Mouse (Mus musculus): ENCODE measurements at regions not wholly inside any gene's neighbourhood (a gene's known extent, or its start where the extent isn't known, plus 50 kb on each side); places are given as distances from the start of the nearest gene placed in this dataset.
A peak's percentile ranks its signal among the peaks of the same experiment; 100 is the strongest.

DNA sequence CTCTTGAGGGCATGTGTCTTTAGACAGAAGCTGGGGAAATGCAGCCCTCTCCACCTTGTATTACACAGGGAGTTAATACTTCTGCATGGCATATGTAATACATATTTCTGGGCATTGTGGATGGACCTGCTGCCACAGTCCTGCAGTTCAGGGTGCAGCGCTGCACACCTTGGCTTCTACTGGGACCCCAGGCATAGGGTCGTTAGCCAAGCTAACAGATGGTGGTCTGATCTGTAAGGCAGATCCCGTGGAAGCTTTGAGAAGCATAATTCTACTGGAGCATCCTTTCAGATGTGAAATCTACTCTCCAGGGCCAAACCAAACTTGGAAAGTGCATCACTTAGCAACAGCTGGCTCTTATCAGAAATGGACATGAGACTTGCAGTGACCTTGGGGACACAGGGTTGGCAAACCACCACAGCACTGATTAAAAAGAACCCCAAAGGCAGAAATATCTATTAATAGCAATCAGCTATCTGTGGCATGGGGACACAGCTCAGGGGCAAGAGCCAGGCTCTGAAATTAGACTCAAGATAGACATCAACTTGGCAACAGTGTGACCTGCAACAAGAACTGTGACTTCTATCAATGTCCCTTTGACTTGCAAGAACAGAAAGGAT, 155.0 kb downstream of the Drd1 start:
- DNase-seq = no peak

DNA sequence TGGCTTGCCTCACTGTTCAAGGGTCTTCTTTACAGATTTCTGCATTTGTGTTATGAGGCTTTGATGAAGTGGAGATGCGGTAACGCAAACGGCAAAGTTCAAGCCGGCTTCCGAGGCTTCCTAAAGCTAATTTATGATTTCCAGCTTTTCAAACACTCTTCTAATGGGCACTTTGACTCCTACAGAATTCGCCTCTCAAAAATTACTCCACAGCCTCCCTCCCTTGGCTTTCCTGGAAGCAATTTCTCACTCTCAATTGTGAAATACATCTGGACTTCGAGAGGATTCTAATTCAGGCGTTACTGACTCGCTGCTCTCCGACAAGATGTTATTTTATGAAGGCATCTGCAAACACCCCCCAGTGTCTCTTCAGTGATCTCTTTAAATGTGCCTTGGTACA, 157.2 kb downstream of the Drd1 start:
- DNase-seq = no peak

DNA sequence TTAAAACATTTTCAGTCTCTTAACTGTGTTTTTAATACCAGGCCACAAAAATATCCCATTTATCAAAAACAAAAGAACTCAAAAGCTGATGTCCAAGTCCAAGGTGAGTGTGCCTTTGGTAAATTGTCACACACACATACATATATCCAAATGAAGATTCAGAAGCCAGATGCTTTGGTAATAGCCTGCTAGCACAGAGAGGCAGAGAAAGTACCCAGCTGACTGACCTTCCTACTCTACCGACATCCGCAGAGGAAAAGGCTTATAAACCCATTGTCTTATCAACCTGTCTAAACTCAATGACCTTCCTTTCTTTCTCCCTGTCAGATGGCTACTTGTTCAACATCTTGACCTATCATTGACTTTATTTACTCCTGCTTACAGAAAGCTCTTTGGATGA, 158.3 kb downstream of the Drd1 start:
- no peak for DNase-seq

DNA sequence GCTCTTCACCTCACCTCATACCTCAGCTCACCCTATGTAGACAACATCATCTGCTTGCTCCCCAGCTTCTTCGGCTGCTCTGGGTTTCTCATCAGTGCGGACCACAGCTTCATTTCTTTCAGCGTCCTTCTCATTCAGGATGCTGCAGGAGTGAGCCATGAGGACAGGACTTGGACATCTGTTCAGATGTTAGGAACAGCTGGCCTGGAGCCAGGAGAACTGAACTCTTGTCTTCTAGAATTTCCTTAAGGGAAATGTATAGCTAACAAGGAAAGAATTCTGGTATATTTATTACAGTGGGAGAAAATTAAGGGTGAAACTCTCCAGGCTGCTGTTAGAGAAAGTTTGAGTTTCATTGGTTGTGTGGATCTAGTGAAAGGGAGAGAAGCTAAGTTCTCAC, 167.1 kb downstream of the Drd1 start:
- DNase-seq = no peak

DNA sequence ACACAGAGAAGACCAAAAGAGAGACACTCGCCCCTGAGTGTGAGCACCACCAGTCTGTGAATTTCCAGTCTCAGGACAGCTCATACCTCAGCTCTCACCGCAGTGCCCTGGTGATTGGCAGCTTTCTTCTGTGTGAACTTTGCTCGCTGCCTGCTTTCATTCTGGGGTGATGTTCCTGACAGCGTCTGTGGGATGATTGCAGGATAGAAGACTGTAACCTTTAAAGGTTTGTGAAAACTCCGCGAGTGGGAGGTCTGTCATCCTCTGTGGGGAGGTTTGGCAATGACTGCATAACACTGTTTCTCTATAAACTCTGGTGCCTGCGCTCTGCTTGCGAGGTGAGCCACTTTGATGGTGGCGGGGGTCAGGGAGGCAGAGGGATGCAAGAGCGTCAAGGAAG, 169.7 kb downstream of the Drd1 start:
- no peak for DNase-seq

DNA sequence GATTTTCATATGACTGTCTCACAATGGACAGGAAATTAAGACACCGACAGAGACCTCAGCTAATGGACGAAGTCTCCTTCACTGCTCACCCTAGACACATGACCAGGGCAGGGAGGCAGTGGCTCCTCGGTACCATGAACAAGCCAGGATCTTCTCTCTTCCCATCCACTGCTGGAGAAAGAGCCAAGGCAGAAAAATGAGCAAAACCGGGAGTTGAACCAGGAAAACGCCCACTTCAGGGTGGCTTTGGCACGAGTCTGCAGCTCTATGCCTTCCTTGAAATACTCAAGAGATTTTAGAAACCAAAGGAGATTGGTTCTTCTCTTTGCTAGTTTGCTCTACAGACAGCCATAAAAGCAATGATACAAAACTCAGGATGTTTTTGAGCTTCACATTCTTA, 172.3 kb downstream of the Drd1 start:
- peak; percentile 38 for DNase-seq

DNA sequence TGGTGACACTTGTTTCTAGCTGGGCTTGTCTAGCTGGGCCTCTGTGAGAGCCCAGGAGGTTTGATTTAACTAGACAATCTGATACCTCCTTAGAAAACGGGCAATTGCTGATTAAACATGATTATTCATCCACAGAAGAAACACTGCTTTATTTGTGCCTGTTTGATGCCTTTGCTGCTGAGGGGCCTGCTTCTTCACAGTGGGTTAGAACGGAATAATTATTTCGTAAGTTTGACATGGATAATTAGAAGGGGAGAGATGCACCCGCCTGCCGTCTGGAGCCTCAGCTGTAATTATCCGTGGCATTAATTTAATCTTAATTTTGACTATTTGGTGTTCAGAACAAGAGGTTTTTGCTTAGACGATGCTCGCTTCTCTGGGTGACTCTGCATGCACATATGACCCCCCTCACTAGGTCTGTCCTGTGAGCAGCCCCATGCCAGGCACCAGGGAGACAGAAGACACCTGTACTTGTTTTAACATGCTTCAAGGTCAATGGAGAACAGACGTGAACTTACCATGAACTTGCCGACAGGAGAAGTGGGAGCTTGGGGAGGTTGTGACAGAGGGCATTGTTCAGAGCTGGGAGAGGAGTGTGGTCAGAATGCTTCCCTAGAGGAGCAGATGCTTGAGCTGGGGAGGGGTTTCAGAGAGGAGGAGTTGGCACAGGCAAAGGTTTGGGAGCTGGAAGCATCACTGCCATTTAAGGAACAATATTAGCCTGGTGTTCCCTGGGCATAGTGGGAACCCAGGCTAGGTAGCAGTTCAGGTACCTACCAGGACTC, 174.8 kb downstream of the Drd1 start:
- no peak for DNase-seq

DNA sequence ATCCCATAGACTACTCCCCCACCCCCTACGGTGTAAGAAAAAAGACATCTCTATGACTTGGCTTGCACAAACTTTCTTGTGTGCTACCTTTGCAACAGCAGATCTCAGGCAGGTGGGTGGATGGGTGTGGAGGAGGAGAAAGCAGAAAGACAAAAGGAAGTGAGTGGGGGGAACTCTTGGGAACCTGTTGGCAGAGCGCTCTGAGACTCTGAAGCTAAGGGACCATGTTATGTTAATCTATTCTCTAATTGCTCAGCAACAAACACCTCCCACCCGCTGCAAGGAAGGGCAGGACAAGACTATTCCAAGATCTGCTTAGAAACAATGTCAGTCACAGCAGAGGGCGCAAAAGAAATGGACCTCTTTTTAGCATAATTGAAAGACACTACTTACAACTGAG, 180.0 kb downstream of the Drd1 start:
- peak; percentile 48 for DNase-seq

DNA sequence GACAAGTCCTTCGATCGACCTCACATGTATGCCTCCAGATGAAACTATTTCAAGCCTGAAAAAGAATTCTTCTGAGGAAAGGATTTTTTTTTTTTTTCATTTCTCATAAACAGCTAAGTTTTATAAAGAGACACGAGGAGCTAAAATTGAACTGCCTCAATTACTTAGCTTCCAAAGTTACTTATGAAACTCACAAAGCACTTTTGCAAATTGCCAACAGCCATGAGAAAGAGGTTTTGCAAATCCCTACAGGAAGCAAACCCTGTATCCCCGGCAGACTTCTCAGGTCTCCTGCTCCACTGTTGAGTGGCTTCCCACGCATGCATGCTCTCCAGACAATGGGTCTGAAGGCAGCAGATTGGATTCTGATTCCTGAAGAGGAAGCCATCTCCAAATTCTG, 190.2 kb downstream of the Drd1 start:
- DNase-seq = no peak

DNA sequence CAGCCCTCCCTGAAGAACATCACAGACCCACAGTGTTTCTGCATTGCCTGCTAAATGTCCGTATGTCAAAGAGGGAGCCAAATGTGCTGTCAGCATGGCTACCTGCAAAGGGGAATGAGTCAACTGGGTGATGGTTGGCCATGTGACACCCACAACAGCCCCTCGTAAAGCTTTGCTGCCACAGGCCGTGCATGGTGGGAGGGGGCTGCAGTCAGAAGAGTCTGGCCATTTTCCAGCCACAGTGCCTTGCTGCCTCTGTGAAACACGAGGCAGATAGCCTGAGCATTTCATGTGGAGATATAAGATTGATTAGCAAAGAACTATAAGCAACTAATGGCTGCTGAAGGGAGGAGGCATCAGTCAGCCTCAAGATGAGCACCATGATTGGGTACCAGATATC, 193.2 kb downstream of the Drd1 start:
- DNase-seq = no peak

DNA sequence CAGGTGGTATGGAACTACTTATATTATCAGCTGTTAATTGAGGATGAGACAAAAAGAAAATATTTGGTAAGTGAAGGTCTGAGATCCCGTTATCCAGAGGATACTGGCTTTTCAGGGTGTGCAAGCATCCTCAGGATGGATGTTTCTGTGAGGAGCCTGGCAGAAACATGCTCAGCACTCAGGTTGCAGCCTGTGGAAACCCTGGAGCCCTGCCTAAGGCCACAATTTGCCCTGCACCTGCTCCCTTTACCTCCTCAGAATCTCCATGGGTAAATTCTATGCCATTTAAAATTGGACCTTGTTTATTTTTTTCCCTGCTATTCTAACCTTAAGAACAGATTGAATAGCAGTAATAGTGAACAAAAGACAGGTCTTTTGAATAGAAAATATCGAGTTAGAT, 201.3 kb downstream of the Drd1 start:
- DNase-seq = no peak

DNA sequence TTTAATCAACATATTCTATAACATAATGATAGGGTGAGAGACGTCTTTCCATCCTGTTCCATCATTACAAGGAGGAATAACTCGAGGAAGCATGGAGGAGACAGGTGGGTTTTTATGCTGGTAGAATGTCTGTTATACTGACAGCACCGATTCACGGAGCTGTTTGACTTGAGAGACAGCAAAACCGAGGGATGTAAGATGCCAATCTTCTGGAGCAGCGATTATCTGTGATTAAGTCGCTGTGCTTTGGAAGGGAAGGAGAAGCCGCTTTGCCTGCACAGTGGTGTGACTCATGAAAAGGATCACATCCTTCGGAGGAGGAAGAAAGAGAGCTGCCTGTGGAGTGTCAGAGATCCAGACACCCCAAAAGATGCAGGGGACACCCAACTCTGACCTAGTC, 205.4 kb downstream of the Drd1 start:
- DNase-seq = no peak

DNA sequence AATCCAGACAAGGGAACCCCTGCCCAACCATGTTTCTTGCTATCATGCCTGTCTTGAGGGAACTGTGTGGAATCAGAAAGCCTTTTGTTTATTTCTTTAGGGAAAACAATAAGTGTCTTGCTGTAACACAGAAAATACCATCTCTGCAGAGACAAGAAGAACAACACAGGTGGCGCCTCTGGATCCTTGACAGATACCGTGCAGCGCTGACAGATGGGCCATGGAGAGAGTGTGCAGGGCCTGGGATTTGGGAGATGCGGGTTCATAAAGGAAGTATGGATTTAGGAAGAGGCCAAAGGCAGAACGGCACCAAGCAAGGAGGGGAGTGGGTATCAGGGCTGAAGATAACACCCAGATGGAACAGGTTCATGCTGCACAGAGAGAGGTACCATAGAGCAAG, 209.3 kb downstream of the Drd1 start:
- no peak for DNase-seq

DNA sequence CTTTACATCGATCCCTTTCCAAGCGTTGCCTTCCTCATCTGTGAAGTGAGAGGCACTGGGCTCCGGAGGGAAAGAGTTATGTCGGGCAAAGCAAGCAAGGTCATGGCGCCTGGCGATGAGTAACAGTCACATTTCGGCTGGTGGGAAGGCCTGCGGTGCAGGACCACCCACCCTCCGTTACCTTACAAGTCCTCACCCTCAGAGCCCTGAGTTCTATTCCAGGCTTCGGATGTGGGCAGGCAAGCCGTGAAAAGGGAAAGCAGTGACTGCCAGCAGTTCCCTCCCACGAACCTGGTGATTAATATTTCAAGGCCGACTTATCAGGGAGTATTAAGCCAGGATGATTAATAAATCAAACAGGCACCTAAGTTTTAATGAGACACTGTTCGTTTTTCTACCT, 209.7 kb downstream of the Drd1 start:
- no peak for DNase-seq

DNA sequence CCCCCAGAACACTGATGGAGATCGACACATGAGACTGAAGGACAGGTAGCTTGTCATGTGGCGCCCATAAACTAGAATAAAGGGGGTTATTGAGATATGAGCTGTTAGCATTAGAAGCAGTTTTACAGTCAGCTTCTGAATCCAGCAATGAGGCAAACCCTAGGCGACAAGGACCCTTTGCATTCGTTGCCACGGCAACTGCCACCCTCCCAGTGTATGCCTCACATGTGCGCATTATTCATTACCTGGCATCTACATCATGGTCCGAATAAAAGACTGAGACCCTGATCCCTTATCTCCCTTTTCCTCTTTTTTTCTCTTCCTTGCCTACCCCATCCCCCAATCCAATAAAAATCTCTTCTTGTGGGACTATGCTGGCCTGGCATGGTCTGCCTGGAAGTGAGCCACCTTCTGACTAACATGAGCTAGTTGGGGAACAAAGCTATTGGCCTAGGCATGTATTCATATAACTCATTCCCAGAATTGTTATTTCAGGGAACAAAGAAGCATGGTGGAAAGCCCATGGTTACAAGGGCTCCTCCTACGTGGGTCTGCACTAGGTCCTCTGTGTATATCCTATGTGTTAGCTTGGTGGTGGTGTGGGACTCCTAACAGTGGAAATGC, 229.4 kb downstream of the Drd1 start:
- DNase-seq = no peak

DNA sequence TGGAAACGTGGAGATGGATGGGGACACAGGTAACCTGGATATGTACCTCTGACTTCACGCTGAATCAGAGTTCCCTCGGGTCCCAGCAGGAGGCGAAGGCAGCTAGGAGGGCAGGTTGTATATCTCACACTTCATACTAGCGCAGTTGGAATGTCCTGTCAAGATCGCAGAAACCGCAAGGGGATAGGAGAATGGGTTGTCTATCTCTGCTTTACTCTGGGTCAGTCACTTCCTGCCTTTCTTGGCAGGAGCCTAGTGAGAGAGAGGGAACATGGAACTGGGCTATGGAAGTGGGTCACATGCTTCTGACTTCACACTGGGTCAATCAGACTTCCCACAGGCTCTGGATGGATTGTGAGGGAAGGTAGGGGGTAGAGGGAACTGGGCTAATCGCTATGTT, 233.4 kb downstream of the Drd1 start:
- DNase-seq = no peak

DNA sequence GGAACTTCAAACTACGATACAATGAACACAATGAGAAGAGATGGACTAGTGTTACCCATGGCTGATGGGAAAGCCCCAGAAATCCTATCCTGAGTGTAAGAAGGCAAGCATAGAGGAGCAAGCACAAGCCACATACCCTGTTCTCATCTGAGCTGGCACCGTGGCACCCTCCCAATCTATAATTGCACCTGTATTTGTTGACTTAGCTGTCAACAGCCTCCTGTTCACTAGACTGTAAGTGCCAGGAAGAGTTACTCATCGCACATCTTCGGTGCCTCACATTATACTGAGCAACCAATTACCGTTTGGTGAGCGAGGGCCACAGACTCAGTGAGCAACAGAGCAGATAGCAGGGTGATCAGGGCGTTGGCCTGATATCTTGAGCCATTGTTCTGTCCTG, 239.9 kb downstream of the Drd1 start:
- DNase-seq = no peak

DNA sequence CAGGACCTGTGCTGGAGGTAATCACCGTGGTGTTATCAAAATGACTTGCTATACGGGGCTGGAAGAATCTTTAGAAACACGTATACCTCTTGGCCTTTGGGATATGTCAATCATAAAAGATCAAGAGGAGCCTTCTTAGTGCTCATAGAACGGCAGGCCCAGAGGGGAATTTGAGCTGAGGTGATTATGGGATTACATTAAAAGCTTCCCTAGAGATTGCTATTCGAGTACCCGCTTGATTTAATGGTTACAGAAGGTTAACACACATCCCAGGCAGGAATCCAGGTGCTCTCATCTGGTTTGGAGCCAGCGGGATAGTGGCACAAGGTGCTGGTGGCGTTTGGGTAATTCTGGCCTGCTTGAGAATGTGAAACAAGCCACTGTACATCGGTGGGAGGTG, 241.4 kb downstream of the Drd1 start:
- DNase-seq = no peak

DNA sequence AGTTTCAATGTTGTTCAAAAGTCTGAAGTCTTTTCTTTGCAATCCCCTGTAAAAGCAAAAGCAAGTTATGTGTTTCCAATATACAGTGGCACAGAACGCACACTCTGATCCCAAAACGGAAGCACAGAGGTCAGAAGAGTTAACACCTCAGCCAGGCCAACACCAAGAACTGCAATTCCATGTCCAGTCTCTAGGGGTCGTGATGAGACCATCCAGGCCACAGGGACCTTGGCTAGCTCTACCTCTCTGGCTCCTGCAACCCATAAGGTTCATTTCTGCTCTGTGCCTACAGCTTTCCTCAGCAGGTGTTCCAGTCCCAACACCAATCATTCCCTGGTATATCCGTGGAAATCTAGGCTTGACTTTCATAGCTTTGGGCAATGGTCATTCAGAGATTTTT, 243.6 kb downstream of the Drd1 start:
- no peak for DNase-seq

DNA sequence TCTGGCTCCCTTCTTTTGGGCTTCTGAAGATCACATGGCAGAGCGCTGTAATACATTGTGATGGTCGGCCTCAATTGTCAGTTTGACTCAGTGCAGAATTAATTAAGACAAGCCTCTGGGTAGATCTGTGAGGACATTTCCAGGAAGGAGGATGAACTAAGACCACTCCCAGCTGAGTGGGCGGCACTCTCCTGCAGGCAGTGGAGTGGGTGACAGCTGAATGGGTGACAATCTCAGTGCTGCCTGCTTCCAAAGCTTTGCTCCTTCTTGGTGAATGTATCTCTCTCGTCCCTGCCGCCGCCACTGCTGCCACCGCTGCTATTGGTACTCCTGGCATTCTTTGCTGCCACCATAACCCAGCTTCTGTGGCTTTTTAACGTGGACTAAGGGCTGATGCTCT, 244.4 kb downstream of the Drd1 start:
- no peak for DNase-seq

DNA sequence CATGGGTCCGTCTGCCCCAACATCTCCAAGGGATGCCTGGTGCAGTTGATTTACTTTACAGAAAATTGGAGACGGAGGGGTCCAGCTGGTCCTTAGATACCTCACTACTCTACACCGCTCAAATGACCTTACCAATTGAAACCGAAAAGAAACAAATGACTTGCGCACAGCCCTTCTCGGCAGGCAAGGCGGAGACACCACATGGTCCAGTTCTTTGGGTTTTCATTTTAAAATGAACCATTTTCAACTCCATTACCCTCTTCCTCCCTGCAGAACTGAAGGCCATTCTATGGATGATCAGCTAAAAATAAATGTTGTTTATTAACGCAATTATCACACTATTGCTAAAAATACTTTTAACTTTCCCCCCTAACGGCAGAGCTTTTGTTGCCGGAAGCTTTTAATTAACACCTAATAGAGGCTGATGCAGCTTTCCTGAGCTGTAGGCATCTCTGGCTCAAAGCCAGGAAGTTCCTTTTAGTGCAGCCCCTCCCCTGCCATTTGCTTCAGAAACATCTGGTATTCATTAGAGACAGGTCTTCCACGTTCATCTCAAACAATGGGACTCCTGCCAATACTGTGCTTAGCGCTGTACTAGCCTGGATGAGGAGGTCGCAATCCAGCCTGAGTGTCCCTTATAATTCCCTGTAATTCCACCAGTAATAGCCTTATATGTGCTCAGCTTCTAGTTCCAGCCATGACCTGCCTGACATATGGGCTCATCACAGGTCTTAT, 247.5 kb downstream of the Drd1 start:
- DNase-seq = no peak

DNA sequence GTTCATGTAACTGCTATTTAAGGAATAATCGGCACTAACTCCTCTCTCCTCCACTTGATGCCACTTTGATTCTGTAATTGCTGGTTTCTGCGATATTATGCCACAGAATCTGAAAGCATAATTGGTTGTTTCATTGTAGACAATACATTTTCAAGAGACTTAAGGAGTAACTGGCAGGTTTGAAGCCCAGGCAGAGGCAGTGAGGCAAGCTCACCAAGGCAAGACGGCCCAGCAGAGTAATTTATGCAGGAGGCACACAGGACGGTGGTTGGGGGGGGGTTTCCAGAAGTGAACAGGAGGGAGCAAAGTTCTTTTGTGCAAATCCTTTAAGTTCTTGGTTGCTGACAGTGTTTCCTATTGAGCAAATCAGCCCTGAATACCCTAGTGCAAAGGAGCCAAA, 249.6 kb downstream of the Drd1 start:
- DNase-seq = no peak

DNA sequence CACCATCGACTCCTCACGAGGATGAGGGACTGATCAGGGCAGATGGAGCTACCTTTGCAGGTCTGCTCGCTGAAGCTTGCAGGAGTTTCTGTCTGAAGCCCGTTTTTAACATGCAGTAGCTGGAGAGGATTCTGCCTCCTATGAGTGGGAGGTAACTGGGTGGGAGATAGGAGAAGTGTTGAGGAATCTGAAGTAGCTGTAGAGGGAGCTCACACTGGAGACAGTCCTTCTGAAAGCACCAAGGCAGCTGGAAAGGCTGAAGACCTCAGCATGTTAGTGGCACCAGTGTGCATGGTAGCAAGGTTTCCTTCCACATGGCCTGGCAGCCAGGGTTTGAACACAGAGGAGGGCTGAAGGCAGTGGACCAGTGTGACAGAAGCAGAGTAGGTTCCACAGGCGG, 254.5 kb downstream of the Drd1 start:
- no peak for DNase-seq

DNA sequence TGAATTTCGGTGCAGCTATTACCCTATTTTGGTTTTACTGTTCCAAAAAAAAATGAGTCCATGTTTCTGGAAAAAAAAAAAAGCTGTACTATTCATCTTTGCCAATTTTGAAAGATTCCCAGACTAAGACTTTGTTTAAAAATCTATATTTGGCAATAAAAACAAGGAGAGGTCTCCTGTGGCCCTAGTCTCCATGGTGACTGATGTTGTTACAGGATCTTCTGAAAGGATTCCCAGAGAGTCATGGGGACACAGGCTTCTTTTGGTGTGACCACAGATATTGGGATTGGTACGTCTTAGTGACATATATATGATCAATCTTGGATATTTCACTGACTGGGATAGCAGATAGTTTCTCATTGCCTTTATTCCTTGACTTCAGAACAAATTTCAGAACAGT, 266.7 kb downstream of the Drd1 start:
- DNase-seq = no peak

All from right cerebral cortex, postnatal 25 days (tissue).